Mouse (Mus musculus) frontal cortex, postnatal 10 days (tissue): Measurements from ENCODE around the gene 4932411N23Rik.
"Not testable (repeated sequence)": the region's sequence is repeated elsewhere in the genome, so short reads cannot be mapped to it uniquely, and the experiment has no call there.

ENCODE experiments used
- DNase-seq, 2 experiments: peaks; one replicate each; pipeline ENCODE4 v3.0.0; 2022; ENCODE audit warnings: low spot score in 2 of 2, mixed read lengths in 1 of 2

The 4932411N23Rik gene

DNA sequence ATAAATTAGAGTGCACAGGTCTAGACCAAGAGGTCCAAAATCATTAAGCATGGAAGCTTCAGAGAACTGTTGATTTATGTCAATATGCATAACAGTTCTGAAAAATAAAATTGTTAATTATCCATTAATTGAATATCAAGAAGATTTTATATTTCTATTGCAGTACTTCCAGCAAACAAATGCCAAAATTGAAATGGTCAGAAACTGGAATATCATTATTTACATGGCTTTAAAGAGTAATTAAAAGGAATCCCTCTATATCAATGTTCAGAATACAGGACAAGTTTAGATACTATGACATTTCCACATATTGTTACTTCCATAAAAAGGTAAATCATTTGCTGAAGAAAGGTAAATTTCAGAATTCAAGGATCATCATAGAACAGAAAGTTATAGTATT, at the start of gene 4932411N23Rik:
TSS of gene 4932411N23Rik (minus strand) at position 101 of the 400 bp plus-strand sequence.
- DNase-seq = no peak

DNA sequence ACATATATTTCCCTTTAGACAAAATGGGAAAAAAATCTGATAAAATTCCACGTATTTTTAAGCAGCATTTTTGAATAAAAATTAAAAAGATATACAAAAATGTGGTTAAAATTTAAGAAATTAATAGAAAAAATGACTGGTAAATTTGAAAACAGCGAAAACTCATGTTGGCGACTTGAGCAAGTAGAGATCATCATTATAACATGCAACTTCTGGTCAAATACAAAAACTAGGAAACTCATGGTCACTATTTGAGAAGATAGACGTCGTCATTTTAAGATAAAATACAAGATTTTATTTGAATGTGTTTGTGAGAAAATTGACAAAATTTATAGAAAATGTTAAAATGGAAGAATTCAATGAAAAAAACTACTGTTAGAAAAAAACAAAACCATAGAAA, 35.8 kb downstream of the 4932411N23Rik start:
- DNase-seq = no peak

DNA sequence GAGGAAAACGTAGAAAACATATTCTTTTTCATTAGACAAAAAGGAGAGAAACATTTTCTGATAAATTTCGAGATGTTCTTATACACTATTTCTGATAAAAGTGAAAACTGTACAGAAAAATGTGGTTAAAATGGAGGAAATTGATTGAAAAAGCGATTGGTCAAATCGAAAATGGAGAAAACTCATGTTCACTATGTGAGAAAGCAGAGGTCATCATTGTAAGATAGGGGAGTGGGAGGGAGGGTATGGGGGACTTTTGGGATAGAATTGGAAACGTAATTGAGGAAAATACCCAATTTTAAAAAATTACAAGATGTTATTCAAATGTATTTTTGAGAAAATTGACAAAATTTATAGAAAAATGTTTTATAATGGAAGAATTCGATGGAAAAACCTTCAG, 38.0 kb downstream of the 4932411N23Rik start:
- DNase-seq = not testable (repeated sequence)

DNA sequence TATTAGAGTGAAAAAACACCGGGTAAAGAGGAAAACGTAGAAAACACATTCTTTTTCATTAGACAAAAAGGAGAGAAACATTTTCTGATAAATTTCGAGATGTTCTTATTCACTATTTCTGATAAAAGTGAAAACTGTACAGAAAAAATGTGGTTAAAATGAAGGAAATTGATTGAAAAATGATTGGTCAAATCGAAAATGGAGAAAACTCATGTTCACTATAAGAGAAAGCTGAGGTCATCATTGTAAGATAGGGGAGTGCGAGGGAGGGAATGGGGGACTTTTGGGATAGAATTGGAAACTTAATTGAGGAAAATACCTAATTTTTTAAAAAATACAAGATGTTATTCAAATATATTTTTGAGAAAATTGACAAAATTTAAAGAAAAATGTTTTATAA, 40.8 kb downstream of the 4932411N23Rik start:
- not testable (repeated sequence) for DNase-seq

DNA sequence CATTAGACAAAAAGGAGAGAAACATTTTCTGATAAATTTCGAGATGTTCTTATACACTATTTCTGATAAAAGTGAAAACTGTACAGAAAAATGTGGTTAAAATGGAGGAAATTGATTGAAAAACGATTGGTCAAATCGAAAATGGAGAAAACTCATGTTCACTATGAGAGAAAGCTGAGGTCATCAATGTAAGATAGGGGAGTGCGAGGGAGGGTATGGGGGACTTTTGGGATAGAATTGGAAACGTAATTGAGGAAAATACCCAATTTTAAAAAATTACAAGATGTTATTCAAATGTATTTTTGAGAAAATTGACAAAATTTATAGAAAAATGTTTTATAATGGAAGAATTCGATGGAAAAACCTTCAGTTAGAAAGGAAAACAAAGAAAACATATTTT, 42.2 kb downstream of the 4932411N23Rik start:
- peak in 1 of 2 experiments; percentile 5 for DNase-seq
